Mouse (Mus musculus): ENCODE results near the gene Skint9. TPM values are rescaled to one million over a fixed set of nuclear protein-coding genes. Genes with fewer than 3 reads are reported as not detected.

Skint9 gene
- not detected in 2 replicates for polyA plus RNA-seq (2015; fragmentation: Nextera tagmentation; extraction: Ambion mirVana)

GRCm38 (mm10) chr4:112433885-112434284 is at the start of gene Skint9:
Skint9 (minus strand) TSS chr4:112433985.

Other genes starting within 250 kb of the Skint9 start
- 0.03 and 0.08 TPM in 2 replicates for gene Skint3, start 201.7 kb downstream of the Skint9 start, polyA plus RNA-seq (2015; fragmentation: Nextera tagmentation; extraction: Ambion mirVana)
- not detected in 2 replicates for gene Skint2, start 123.2 kb upstream of the Skint9 start, polyA plus RNA-seq (2015; fragmentation: Nextera tagmentation; extraction: Ambion mirVana)